Mouse (Mus musculus): ENCODE results near the gene Higd2a. TPM values are rescaled to one million over a fixed set of nuclear protein-coding genes. Genes with fewer than 3 reads are reported as not detected.
"Not testable (repeated sequence)": the region's sequence is repeated elsewhere in the genome, so short reads cannot be mapped to it uniquely, and the experiment has no call there.

The Higd2a gene
- total RNA-seq, 4 experiments from 2014 or later, result 214 to 224 (median 218) TPM

DNA sequence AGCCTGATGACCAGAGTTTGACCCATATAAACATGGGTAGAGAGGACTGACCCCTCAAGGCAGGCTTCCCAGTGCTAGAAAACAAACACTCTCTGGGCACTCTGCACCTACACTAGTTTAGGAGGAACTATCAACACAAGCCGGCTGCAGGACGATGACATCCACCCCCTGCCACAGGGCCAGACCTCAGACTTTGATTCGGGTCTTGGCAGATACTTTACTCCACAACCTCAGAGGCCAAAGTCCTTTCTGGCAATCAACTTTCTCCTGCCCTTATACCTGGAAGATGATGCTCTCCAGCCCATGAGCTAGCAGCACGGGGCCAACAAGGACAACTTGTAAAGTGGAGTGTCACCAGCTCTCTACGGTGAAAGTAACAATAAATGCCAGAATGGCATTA, 7.1 kb upstream of the Higd2a start:
- DNase-seq, result no peak

GRCm38 (mm10) chr13:54585831-54586230, 4.2 kb upstream of the Higd2a start:
- no peak for DNase-seq

GRCm38 (mm10) chr13:54589414-54589995, 502 bp upstream of the Higd2a start:
- no peak for DNase-seq

DNA sequence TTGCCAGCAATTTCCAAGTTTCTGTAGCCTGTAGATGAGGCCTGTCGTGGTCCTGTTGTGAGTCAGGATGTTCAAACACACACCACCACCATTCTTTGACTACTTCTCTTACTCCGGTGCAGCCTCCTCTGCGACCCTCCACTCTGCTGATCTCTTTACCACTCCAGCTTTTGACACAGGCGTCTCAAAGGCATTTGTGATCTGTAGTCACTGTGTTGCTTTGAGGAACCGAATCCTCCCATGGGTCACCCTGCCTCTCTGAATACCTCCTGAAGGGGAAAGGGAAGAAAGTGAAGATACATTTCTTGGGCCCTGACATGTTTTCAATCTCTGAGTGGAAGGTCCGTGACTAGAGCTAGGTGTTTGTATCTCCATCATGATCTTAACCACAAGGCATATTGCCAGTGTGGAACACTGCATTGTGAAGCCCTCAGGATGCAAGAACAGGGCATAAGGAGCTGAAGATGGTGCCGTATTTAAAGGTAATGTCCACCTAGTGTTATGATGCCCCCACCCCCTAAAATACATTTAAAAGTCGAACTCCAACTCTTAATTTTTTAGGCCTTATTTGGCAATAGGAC, 1.9 kb downstream of the Higd2a start:
- DNase-seq, result no peak

DNA sequence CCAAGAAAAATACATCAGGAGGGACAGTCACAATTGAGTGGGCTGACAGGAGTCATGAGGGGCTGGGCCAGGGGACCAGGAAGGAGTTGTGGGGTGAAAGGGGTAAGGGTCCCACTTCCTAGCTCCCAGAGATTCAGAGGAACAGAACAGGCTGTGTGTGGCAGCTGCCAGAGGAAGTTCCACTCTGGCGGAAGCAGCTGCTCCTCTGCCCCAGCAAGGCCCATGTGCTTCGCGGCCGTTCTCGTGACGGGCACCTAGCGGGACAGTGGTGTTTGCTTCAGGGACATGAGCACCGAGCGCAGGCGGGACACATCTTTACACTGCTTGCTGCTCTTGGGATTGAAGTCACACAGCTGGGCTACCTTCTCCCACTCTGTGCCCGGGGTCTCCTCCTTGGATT, 3.6 kb downstream of the Higd2a start:
- DNase-seq, result no peak

- DNase-seq, result no peak
Measured at GRCm38 (mm10) chr13:54596107-54596690, 6.2 kb downstream of the Higd2a start.

DNA sequence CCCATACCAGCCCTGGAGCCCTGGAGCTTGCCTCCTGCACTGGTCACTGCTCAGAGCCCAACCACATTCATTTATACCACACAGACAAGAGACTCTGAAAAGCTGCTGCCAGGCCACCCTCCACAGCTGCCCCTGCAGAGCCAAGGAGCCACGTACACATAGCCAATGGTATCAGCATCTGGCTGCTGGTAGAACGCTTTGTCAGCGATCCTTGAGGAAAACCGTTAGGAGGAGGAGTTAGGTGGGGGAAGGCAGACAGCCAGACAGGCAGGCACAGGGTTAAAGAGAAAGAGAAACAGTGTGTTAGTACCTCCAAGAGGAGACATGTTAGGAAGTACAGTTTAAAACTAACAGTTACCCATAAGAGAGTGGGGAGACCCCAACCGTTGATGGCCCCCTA, 6.9 kb downstream of the Higd2a start:
- DNase-seq, result no peak

DNA sequence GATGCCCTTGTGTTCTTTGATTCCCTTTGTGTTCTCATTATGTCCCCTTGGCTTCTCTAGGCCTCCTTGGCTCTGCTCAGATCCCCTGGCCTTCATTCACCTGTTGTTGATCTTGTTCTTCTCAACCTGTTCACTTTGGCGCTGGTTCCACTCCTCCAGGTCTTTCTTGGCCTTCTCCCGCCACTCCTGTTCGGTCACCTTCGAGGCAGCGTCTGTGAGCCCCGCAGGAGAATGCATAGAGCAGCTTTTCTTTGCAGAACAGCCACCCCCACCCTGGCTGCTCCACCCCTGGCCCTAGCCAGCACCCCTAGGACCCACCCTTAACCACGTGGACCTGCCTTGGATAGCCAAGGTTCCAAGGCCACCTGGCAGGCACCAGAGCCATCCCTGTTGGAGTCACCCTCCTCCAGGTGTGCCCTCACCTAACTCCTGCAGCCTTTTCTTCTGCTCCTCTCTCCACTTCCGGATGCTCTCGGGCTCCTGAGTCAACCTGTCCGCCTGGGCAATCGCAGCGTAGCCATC, 8.7 kb downstream of the Higd2a start:
- DNase-seq, result no peak

- no peak for DNase-seq
Measured at GRCm38 (mm10) chr13:54602639-54603111, 12.7 kb downstream of the Higd2a start.

GRCm38 (mm10) chr13:54603501-54603900, 13.5 kb downstream of the Higd2a start:
- DNase-seq, result no peak

- DNase-seq, result no peak
Measured at GRCm38 (mm10) chr13:54604221-54604620, 14.2 kb downstream of the Higd2a start.

DNA sequence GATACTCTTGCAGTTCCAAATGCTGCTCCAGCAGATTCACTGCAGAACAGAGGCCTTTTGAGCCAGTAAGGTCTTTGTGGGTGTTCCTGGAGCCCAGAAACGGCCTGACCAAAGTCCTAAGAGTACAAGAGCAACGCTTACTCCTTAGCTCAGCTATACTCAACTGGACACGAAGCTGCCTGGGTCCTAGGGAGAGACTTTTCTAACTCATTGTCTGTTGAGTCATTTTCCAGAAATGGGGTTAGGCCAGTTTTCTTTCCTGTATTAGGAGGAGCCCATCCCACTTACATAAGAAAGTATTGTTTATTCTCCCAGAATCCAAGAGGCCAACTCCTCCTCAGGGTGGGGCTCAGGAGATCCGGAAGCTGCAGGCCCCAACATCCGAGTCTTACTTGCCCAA, 15.4 kb downstream of the Higd2a start:
- no peak for DNase-seq

DNA sequence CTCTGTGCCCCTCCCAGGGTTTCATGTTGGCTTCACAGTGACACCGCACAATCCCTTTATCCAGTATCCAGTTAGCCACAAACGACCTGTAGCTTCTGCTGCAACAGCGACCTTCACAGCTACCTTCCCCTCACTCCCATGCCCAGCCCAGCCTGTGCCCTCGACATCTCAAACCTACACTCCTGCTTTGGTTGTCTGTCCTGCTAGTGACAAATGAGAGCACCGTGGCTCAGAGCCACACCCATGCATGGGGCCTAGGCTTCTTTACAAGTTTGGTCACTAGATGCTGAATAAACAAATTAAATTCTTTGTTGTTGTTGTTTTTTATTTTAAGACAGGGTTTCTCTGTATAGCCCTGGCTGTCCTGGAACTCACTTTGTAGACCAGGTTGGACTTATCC, 17.2 kb downstream of the Higd2a start:
- no peak for DNase-seq

- no peak for DNase-seq
Measured at GRCm38 (mm10) chr13:54608002-54608401, 18.0 kb downstream of the Higd2a start.

GRCm38 (mm10) chr13:54608666-54609065, 18.7 kb downstream of the Higd2a start:
- no peak for DNase-seq

DNA sequence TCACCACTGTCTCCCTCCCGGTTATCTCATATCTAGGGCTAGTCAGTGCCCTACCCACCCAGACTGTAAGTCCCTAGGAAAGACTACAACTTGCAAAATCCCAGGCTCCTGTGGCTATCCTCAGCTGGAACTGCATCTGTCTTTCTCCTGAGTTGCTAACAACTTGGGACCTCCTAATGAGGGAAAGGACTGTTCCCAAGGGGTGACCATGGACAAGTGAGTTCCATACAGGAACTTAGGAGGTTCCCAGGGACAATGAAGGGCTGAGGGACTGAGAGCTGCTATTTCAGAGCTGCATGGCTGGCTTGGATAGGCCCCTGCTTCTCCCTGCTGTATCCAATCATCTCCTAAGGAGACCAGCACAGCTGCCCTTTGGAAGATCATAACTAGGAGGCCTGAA, 19.3 kb downstream of the Higd2a start:
- no peak for DNase-seq

- no peak for DNase-seq
Measured at GRCm38 (mm10) chr13:54610613-54610971, 20.6 kb downstream of the Higd2a start.

DNA sequence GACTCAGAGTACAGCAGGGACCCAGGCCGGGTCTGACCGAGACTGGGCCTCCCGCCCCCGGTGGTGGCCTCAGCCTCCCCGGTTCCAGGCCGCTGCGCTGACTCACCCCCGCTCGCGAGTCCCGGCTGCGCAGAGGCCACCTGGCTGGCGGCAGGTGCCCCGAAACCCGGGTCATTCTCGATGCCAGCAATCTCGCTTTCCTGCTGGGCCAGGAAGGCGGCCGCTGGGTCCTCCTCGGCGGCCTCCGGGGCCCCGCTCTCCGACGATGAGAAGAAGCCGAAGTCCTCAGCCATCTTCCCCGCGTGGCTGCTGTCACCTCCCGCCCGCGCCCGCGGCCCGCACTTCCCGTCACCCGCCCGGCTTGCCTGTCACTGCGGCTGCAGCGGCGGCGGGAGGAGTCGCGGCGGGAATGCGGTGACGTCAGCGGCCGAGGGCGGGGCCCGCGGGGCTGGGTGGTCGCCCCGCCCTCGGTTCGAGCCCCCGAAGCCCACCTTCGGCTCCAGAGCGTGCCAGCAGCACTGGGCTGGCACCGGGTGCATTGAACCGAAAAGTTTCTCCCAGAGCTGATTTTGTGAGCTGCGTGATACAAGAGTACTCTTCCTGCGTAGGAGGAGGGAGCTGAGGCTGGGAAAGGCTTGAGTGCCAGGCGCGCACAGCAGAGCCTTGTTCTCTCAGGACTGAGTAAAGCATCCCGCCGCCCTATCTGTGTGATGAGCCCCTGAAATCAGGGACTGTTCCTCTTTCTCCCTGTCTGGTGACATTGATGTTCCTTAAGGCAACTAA, 21.2 kb downstream of the Higd2a start, which contains the start of gene Cltb:
Gene Cltb (minus strand): TSS at position 373 of the 783 bp plus-strand sequence.
- DNase-seq, result peak; percentile 79

DNA sequence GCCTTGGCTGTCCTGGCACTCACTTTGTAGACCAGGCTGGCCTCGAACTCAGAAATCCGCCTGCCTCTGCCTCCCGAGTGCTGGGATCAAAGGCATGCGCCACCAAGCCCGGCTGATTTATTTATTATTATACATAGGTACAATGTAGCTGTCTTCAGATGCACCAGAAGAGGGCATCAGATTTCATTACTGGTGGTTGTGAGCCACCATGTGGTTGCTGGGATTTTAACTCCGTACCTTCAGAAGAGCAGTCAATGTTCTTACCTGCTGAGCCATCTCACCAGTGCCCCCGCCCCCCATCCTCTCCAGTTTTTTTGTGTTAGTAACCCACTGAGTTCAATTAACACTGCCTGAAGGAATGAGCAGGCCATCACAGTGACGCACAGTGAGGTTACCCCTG, 23.1 kb downstream of the Higd2a start:
- DNase-seq, result not testable (repeated sequence)

GRCm38 (mm10) chr13:54616307-54616706, 26.3 kb downstream of the Higd2a start:
- DNase-seq, result no peak

DNA sequence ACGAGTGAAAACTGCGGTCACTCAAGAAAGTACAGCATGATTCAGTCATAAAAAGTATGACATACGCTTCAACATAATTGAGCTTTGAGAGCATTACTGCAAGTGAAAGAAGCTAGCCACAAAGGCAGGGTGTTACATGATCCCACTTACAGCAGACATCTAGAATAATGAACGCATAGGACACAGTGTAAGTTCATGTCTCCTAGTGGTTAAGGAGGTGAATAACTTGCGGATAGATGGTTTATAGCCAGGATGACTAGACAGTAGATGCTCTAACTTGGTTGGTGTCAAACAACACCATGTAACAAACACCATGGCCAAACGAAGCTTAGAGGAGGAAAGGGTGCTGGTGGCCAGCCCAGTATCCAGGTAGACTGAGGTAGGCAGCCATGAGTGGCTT, 27.0 kb downstream of the Higd2a start:
- no peak for DNase-seq

DNA sequence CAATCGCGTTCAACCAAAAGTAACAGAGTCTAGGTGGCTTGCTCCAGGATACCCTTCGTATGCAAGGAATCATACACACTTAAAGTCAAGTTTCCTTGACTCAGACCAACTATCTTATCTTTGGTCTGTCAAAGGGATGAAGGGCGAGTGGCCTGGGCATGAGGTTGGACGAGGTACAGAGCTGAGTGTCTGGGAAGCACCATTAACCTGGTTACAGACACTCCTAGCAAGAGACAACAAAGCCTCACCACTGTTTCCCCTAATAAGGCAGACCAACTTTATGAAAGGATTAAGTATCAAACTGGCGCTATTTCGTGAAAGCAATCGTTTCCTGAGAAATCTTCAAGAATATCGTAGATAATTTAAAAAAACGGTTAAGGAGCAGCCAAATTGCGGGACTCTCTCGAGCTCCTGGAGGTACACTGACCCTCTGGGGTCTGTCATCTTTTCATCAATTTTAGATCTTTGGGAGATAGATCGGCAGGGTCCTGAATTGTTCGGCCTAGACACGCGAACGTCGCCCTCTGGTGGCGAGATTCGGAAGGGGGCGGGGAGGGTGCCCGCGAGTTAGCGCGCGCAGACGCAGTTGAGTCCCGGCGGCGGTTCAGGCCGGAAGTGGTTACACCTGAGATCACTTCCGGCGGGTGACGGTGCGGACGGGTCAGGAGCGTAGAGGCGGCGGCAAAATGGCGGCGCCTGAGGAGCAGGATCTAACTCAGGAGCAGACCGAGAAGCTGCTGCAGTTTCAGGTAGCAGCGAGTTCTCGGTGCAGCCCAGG, 31.3 kb downstream of the Higd2a start, which contains the start of gene Faf2:
Gene Faf2 (plus strand): TSS at position 630 of the 778 bp plus-strand sequence.
- peak; percentile 93 for DNase-seq

Measured in adrenal gland, adult 8-10 months (tissue).